Mouse (Mus musculus) lung, embryonic 15.5 days (tissue): ENCODE measurements around the gene Plekho2. TPM values are rescaled to one million over a fixed set of nuclear protein-coding genes. Genes with fewer than 3 reads are reported as not detected.

Source experiments
- ATAC-seq: fragments of 200-750 bp; cut with Nextera tagmentation; 2 replicates; pipeline ENCODE4 v1.8.0; 2017; ENCODE audit warnings: moderate number of reproducible peaks, borderline replicate concordance; ENCODE audit not compliant: low FRiP score, low TSS enrichment; ENCODE audit errors: extremely low read depth
- H3K27ac ChIP-seq: fragments of 300-500 bp; sonication (generic); 2 replicates; pipeline ENCODE4 v1.5.1; 2015; ENCODE audit warnings: moderate library complexity, mild to moderate bottlenecking, inconsistent platforms
- H3K27me3 ChIP-seq: fragments of 300-500 bp; sonication (generic); 2 replicates; pipeline ENCODE4 v1.6.1; 2015; ENCODE audit warnings: inconsistent platforms
- H3K36me3 ChIP-seq: fragments of 300-500 bp; sonication (generic); 2 replicates; pipeline ENCODE4 v1.6.1; 2015; ENCODE audit warnings: inconsistent platforms
- H3K4me1 ChIP-seq: fragments of 300-500 bp; sonication (generic); 2 replicates; pipeline ENCODE4 v1.6.1; 2015; ENCODE audit warnings: inconsistent platforms
- H3K4me2 ChIP-seq: fragments of 300-500 bp; sonication (generic); 2 replicates; pipeline ENCODE4 v1.6.1; 2015; ENCODE audit warnings: inconsistent platforms, mild to moderate bottlenecking, moderate library complexity
- H3K4me3 ChIP-seq: fragments of 300-500 bp; sonication (generic); 2 replicates; pipeline ENCODE4 v1.5.1; 2015; ENCODE audit warnings: mild to moderate bottlenecking, inconsistent platforms
- H3K9ac ChIP-seq: fragments of 300-500 bp; sonication (generic); 2 replicates; pipeline ENCODE4 v1.6.1; 2015; ENCODE audit warnings: inconsistent platforms
- H3K9me3 ChIP-seq: fragments of 300-500 bp; sonication (generic); 2 replicates; pipeline ENCODE4 v1.6.1; 2016; ENCODE audit warnings: inconsistent platforms
- WGBS: fragments of 180-500 bp; shearing (Covaris S2); methylation state at CpG from one replicate; pipeline ENCODE4 v1.1.7; 2015; 5-methylcytosine and 5-hydroxymethylcytosine counted together
- polyA plus RNA-seq: library from polyadenylated mRNA; unstranded; fragments of >200 nt; fragmentation: Nextera tagmentation; extraction: Ambion mirVana; gene quantifications from 2 replicates; pipeline ENCODE4 v1.2.1, GENCODE M21; 2015

Plekho2 gene
- polyA plus RNA-seq, 1 experiment from 2014 or later: 21.7 TPM

DNA sequence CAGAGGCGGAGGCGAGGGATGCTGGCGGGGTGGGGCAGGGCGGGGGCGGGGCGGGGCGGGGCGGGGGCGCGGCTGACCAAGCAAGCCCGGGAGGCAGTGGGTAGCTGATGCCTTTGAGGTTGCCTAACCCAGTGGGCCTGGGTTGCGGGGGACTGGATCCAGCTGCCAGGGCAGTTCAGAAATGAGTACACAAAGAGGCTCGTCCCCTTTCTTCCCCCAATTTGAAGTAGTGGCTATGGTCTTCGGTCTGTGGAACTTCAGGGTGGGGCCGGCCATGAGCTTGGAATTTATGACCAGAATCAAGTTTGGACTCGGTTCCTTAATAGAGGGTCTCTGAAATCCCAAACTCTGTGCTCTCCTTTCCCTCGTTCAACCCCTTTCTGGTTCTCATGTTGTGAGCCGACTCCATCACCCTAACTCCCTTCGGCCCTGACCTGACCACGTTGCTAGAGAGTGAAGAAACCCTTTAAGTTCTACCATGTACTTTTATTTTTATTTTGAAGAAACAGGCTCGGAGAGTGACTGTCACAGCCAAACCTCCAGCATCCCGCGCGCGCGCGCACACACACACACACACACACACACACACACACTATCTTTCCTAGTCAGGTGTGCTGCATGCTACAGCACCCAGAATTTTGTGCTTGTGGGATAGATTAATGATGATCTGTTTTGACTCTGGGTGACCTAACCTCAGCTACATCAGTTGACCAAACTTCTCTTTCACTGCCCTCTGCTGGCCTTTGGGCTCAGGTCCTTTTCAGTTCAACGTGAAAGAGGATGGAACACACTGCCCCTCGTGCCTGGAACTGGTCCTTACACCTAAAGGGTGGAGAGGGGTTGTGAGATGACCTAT lies 789 bp upstream of the Plekho2 start:
- peaks cover 48% of the 10 kb centered on the region for H3K4me1 ChIP-seq
- ATAC-seq: peak; percentile 84; the same call in 1 of the 2 replicates
- 0 out of 2 replicates have a peak overlapping the region, but pooled peaks have one; percentile 14 for H3K9ac ChIP-seq
- no peaks in the 10 kb centered on the region for H3K36me3 ChIP-seq
- H3K4me3 ChIP-seq: peak overlapping the region; percentile 71
- no peaks in the 10 kb centered on the region for H3K9me3 ChIP-seq
- 6% methylated on average over 25 of the region's 29 CpGs for WGBS
- peak overlapping the region; percentile 82 for H3K4me2 ChIP-seq
- peak overlapping the region; percentile 82 for H3K27ac ChIP-seq
- no peaks in the 10 kb centered on the region for H3K27me3 ChIP-seq

GRCm38 (mm10) chr9:65578801-65579249 lies 1.0 kb downstream of the Plekho2 start:
- no peaks in the 10 kb centered on the region for H3K27me3 ChIP-seq
- peak overlapping the region; percentile 77 for H3K9ac ChIP-seq
- no peak for ATAC-seq
- 30% methylated on average over 9 of the region's 9 CpGs for WGBS
- peak overlapping the region; percentile 71 for H3K4me3 ChIP-seq
- H3K27ac ChIP-seq: peak overlapping the region; percentile 80
- peaks cover 59% of the 10 kb centered on the region for H3K4me1 ChIP-seq
- no peaks in the 10 kb centered on the region for H3K36me3 ChIP-seq
- H3K9me3 ChIP-seq: no peaks in the 10 kb centered on the region
- H3K4me2 ChIP-seq: peak overlapping the region; percentile 82

- H3K4me3 ChIP-seq: peak overlapping the region; percentile 71; the same call in 1 of the 2 replicates
These were observed 2.2 kb downstream of the Plekho2 start for GRCm38 (mm10) chr9:65577511-65578196.

DNA sequence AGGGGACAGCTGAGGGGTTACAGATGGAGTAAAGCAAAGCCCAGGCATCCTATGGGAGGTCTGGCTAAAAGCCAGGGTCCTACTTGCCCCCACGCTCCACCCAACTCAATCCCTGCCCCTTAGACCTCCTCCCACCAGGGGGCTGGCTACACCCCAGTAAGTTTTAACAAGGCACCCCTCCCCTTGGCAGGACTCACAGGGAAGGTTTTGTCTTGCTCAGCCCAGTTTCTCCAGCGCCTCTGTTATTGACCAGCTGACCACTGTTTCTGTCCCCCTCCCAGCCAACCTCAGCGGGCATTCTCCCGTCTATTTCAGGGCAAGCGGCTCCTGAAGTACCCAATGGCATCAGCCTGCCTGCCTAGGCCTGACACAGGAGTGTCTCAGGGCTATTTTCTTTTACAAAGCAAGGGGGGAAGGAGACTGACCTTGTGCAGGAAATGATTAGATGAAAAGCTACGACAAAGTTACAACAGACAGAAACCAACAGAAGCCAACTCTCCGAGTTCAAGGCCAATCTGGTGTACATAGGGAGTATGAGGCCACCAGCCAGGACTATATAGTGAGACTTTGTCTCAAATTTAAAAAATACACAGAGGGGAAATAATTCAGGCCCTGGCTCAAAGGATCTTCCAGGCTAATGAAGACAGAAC lies 2.9 kb downstream of the Plekho2 start:
- H3K9ac ChIP-seq: peak overlapping the region; percentile 7; the same call in 1 of the 2 replicates
- H3K27me3 ChIP-seq: no peaks in the 10 kb centered on the region
- H3K4me2 ChIP-seq: peak overlapping the region; percentile 82
- WGBS: 36% methylated on average over 7 of the region's 7 CpGs
- peaks cover 72% of the 10 kb centered on the region for H3K4me1 ChIP-seq
- 0 out of 2 replicates have a peak overlapping the region, but pooled peaks have one; percentile 10 for H3K4me3 ChIP-seq
- no peaks in the 10 kb centered on the region for H3K36me3 ChIP-seq
- no peaks in the 10 kb centered on the region for H3K9me3 ChIP-seq
- no peak for ATAC-seq
- peak overlapping the region; percentile 78 for H3K27ac ChIP-seq

More at GRCm38 (mm10) chr9:65577511-65578196, 2.2 kb downstream of the Plekho2 start:
- H3K36me3 ChIP-seq: no peaks in the 10 kb centered on the region
- no peaks in the 10 kb centered on the region for H3K9me3 ChIP-seq
- 0 out of 2 replicates have a peak overlapping the region, but pooled peaks have one; percentile 7 for H3K9ac ChIP-seq
- H3K27ac ChIP-seq: peak overlapping the region; percentile 80
- no peaks in the 10 kb centered on the region for H3K27me3 ChIP-seq
- no peak for ATAC-seq
- peaks cover 68% of the 10 kb centered on the region for H3K4me1 ChIP-seq
- 87% methylated on average over 4 of the region's 4 CpGs for WGBS
- H3K4me2 ChIP-seq: peak overlapping the region; percentile 82

- peak overlapping the region; percentile 78 for H3K27ac ChIP-seq
- peaks cover 67% of the 10 kb centered on the region for H3K4me1 ChIP-seq
- no peaks in the 10 kb centered on the region for H3K27me3 ChIP-seq
- no peak overlapping the region for H3K4me2 ChIP-seq
- H3K9me3 ChIP-seq: no peaks in the 10 kb centered on the region
- H3K4me3 ChIP-seq: no peak overlapping the region
- 0 out of 2 replicates have a peak overlapping the region, but pooled peaks have one; percentile 7 for H3K9ac ChIP-seq
- H3K36me3 ChIP-seq: no peaks in the 10 kb centered on the region
- no peak for ATAC-seq
- WGBS: 48% methylated on average over 8 of the region's 8 CpGs
These were observed 4.2 kb downstream of the Plekho2 start for GRCm38 (mm10) chr9:65575393-65576196.

DNA sequence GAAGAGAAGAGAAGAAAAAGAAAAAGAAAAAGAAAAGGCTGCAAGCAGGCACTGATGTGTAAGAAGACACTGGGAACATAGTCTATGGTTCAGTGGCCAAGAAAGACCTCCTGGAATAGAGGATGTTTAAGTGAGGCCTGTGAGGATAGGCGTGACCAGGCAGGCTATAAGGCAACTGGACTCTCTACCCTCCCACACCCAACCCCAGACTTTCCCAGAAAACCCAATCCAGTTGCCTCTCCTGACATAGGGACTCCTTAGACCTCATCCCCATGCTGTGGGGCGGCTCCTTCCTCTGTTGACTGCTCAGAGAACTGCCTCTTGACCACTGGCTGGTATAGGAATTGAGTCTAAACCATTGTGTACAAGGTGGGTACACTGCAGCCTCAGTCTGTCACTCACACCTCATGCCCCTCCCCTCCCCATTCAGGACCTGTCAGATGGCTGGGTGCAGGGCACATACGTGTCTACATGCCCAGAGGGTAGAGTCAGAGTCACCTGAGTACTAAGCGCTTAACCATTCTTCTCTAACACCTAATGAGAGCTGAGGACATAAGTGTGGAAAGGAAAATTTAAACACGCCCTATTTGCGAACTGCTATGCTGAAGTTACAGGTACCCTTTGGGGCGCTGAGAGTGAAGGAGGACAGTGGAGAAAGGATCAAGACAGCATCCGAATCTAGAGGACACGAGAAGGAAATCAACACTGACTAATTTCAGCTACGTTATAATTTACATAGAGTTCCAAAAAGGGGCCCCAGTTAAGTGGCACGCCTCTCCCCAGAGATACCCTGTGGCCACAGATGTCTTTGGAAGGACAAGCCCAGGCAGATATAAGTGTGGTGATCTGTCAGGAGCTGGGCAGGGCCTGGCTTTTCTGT lies 5.1 kb downstream of the Plekho2 start:
- Histone ChIP-seq H3K36me3 (no peaks in the 10 kb centered on the region), H3K27ac (peak overlapping the region; percentile 78), H3K4me1 (peaks cover 70% of the 10 kb centered on the region), H3K4me3 (no peak overlapping the region), H3K9ac (0 out of 2 replicates have a peak overlapping the region, but pooled peaks have one; percentile 7), H3K9me3 (no peaks in the 10 kb centered on the region), H3K4me2 (no peak overlapping the region), H3K27me3 (no peaks in the 10 kb centered on the region)
- ATAC-seq: no peak
- 83% methylated on average over 11 of the region's 11 CpGs for WGBS

- ATAC-seq: peak; percentile 36; the same call in 1 of the 2 replicates
- Histone ChIP-seq H3K4me2 (no peak overlapping the region; the same call in 1 of the 2 replicates), H3K27ac (peak overlapping the region; percentile 67), H3K36me3 (no peaks in the 10 kb centered on the region), H3K4me1 (peaks cover 60% of the 10 kb centered on the region), H3K27me3 (no peaks in the 10 kb centered on the region), H3K9me3 (no peaks in the 10 kb centered on the region), H3K4me3 (no peak overlapping the region), H3K9ac (no peak overlapping the region)
- WGBS: 49% methylated on average over 6 of the region's 6 CpGs
These were observed 7.0 kb downstream of the Plekho2 start for GRCm38 (mm10) chr9:65572837-65573236.

DNA sequence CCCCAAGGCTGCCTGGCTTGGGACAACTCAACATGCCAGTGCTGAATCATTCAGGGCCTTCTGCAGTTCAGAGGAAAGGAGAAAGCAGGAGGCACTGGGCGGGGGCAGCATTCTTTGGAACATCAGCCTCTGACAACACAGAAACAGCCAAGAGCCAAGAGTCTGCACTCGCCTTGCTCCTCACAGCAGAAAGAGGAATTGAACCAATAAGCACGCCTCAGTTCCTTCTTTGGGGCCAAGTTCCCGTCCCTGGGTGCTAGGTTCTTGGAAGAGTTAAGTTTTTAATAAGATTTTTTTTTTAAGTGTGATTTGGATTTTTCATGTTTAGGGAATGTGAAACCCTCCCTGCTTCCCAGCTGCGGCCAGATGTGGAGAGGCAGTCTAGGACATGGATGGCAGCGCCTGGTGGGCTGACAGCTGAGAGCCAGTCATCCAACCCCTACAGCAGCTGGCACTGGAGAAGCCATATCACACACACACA lies 10.3 kb downstream of the Plekho2 start:
- Histone ChIP-seq H3K36me3 (peaks cover 11% of the 10 kb centered on the region), H3K27ac (peak overlapping the region; percentile 89), H3K27me3 (no peaks in the 10 kb centered on the region), H3K9ac (no peak overlapping the region), H3K4me1 (peaks cover 28% of the 10 kb centered on the region), H3K9me3 (no peaks in the 10 kb centered on the region), H3K4me3 (no peak overlapping the region), H3K4me2 (no peak overlapping the region)
- peak; percentile 82; the same call in 1 of the 2 replicates for ATAC-seq
- 52% methylated on average over 6 of the region's 6 CpGs for WGBS

GRCm38 (mm10) chr9:65568787-65569186 lies 11.1 kb downstream of the Plekho2 start:
- no peak for ATAC-seq
- H3K4me3 ChIP-seq: no peak overlapping the region
- 79% methylated on average over 6 of the region's 6 CpGs for WGBS
- H3K4me2 ChIP-seq: no peak overlapping the region
- H3K4me1 ChIP-seq: peaks cover 28% of the 10 kb centered on the region
- peak overlapping the region; percentile 89 for H3K27ac ChIP-seq
- peaks cover 11% of the 10 kb centered on the region for H3K36me3 ChIP-seq
- no peaks in the 10 kb centered on the region for H3K27me3 ChIP-seq
- no peaks in the 10 kb centered on the region for H3K9me3 ChIP-seq
- no peak overlapping the region for H3K9ac ChIP-seq

GRCm38 (mm10) chr9:65564698-65565097 lies 15.1 kb downstream of the Plekho2 start:
- ATAC-seq: no peak
- Histone ChIP-seq H3K27me3 (no peaks in the 10 kb centered on the region), H3K36me3 (peaks cover 17% of the 10 kb centered on the region), H3K27ac (no peak overlapping the region), H3K4me3 (no peak overlapping the region), H3K9ac (no peak overlapping the region), H3K9me3 (no peaks in the 10 kb centered on the region), H3K4me2 (no peak overlapping the region), H3K4me1 (peaks cover 25% of the 10 kb centered on the region)
- 96% methylated on average over 2 of the region's 2 CpGs for WGBS
